8 mouse cellular contexts compared by ENCODE assay signal in genomic region chr5:120511643-120512220, GRCm38 (mm10). TPM values are rescaled to one million over a fixed set of nuclear protein-coding genes. Genes with fewer than 3 reads are reported as not detected.
DNase-seq lines count a peak whose midpoint lies in the region; ATAC-seq and TF ChIP-seq lines count a peak whose summit lies in the region.

No protein-coding gene starts in this region.

- no peak for TF ChIP-seq EP300 in liver, postnatal 0 days (IDR thresholded peaks at IDR 0.05; ENCODE audit: low read depth)

- peaks cover 3% of the 10 kb centered on the region; the same call in 1 of the 2 replicates for H3K4me1 ChIP-seq in neural tube, embryonic 11.5 days (ENCODE audit: control insufficient read depth, insufficient read depth, low read length)
- peaks cover 35% of the 10 kb centered on the region for H3K4me1 ChIP-seq in forebrain, embryonic 12.5 days
- H3K4me1 ChIP-seq in hindbrain, embryonic 12.5 days, result peaks cover 39% of the 10 kb centered on the region
- H3K4me1 ChIP-seq in liver, postnatal 0 days (ENCODE audit: insufficient read depth), result peaks cover 27% of the 10 kb centered on the region
- H3K4me1 ChIP-seq in neural tube, embryonic 15.5 days, result peaks cover 34% of the 10 kb centered on the region

- no peaks in the 10 kb centered on the region for H3K27me3 ChIP-seq in neural tube, embryonic 11.5 days (ENCODE audit: control insufficient read depth, insufficient read depth, low read length)
- peaks cover 22% of the 10 kb centered on the region for H3K27me3 ChIP-seq in forebrain, embryonic 12.5 days
- peaks cover 12% of the 10 kb centered on the region for H3K27me3 ChIP-seq in hindbrain, embryonic 12.5 days
- no peaks in the 10 kb centered on the region for H3K27me3 ChIP-seq in liver, postnatal 0 days (ENCODE audit: insufficient read depth, low read length)
- H3K27me3 ChIP-seq in neural tube, embryonic 15.5 days (replicated peaks), result no peaks in the 10 kb centered on the region; the same call in 1 of the 2 replicates

- H3K9ac ChIP-seq in neural tube, embryonic 11.5 days (ENCODE audit: low read length), result no peak overlapping the region
- no peak overlapping the region; the same call in 1 of the 2 replicates for H3K9ac ChIP-seq in forebrain, embryonic 12.5 days
- no peak overlapping the region for H3K9ac ChIP-seq in hindbrain, embryonic 12.5 days
- peak overlapping the region; percentile 63 for H3K9ac ChIP-seq in liver, postnatal 0 days (replicated peaks)
- 0 out of 2 replicates have a peak overlapping the region, but pooled peaks have one; percentile 33 for H3K9ac ChIP-seq in neural tube, embryonic 15.5 days (replicated peaks)

- H3K4me2 ChIP-seq in neural tube, embryonic 11.5 days (ENCODE audit: low read depth), result peak overlapping the region; percentile 52
- H3K4me2 ChIP-seq in forebrain, embryonic 12.5 days, result peak overlapping the region; percentile 59
- peak overlapping the region; percentile 58 for H3K4me2 ChIP-seq in hindbrain, embryonic 12.5 days (replicated peaks)
- H3K4me2 ChIP-seq in liver, postnatal 0 days (ENCODE audit: low read depth, low read length), result peak overlapping the region; percentile 68
- H3K4me2 ChIP-seq in neural tube, embryonic 15.5 days, result peak overlapping the region; percentile 72

- H3K4me3 ChIP-seq in neural tube, embryonic 11.5 days (ENCODE audit: low read depth, low read length), result peak overlapping the region; percentile 37
- peak overlapping the region; percentile 46 for H3K4me3 ChIP-seq in forebrain, embryonic 12.5 days (replicated peaks)
- peak overlapping the region; percentile 43 for H3K4me3 ChIP-seq in hindbrain, embryonic 12.5 days
- peak overlapping the region; percentile 55 for H3K4me3 ChIP-seq in liver, postnatal 0 days (ENCODE audit: low read depth, low read length)
- peak overlapping the region; percentile 48 for H3K4me3 ChIP-seq in neural tube, embryonic 15.5 days (replicated peaks)

- no peaks in the 10 kb centered on the region for H3K9me3 ChIP-seq in neural tube, embryonic 11.5 days (ENCODE audit: control insufficient read depth, low read length)
- H3K9me3 ChIP-seq in forebrain, embryonic 12.5 days, result no peaks in the 10 kb centered on the region
- no peaks in the 10 kb centered on the region for H3K9me3 ChIP-seq in hindbrain, embryonic 12.5 days (replicated peaks)
- H3K9me3 ChIP-seq in liver, postnatal 0 days (ENCODE audit: low read length), result no peaks in the 10 kb centered on the region
- H3K9me3 ChIP-seq in neural tube, embryonic 15.5 days (replicated peaks), result no peaks in the 10 kb centered on the region

- no peaks in the 10 kb centered on the region for H3K36me3 ChIP-seq in neural tube, embryonic 11.5 days (ENCODE audit: control insufficient read depth, insufficient read depth, low read length)
- H3K36me3 ChIP-seq in forebrain, embryonic 12.5 days (replicated peaks), result no peaks in the 10 kb centered on the region
- H3K36me3 ChIP-seq in hindbrain, embryonic 12.5 days, result no peaks in the 10 kb centered on the region
- H3K36me3 ChIP-seq in liver, postnatal 0 days (replicated peaks; ENCODE audit: insufficient read depth, low read length), result no peaks in the 10 kb centered on the region
- no peaks in the 10 kb centered on the region for H3K36me3 ChIP-seq in neural tube, embryonic 15.5 days

- 36% methylated on average over 14 of the region's 14 CpGs for WGBS in neural tube, embryonic 11.5 days
- 31% methylated on average over 14 of the region's 14 CpGs for WGBS in forebrain, embryonic 12.5 days
- 40% methylated on average over 14 of the region's 14 CpGs for WGBS in hindbrain, embryonic 12.5 days
- WGBS in liver, postnatal 0 days (ENCODE audit: insufficient replicate concordance), result 6% methylated on average over 14 of the region's 14 CpGs
- WGBS in neural tube, embryonic 15.5 days, result 36% methylated on average over 14 of the region's 14 CpGs

- ATAC-seq in neural tube, embryonic 11.5 days (ENCODE audit: insufficient read depth, low FRiP score, low TSS enrichment), result no peak
- ATAC-seq in forebrain, embryonic 12.5 days (ENCODE audit: low FRiP score), result no peak
- no peak for ATAC-seq in hindbrain, embryonic 12.5 days (ENCODE audit: low FRiP score)
- no peak for ATAC-seq in liver, postnatal 0 days
- no peak for ATAC-seq in neural tube, embryonic 15.5 days (ENCODE audit: low FRiP score)
- ATAC-seq in erythroid progenitor cell, adult 5-6 weeks (replicated peaks; ENCODE audit: low FRiP score, poor library complexity, severe bottlenecking), result no peak
- ATAC-seq in megakaryocyte-erythroid progenitor cell, adult 5-6 weeks (replicated peaks; ENCODE audit: low FRiP score, low TSS enrichment, poor library complexity, severe bottlenecking), result no peak

- no peak for TF ChIP-seq CTCF in liver, postnatal 0 days (IDR thresholded peaks at IDR 0.05; ENCODE audit: low read depth)

- H3K27ac ChIP-seq in neural tube, embryonic 11.5 days (ENCODE audit: low read depth, low read length), result no peak overlapping the region
- no peak overlapping the region for H3K27ac ChIP-seq in forebrain, embryonic 12.5 days
- H3K27ac ChIP-seq in hindbrain, embryonic 12.5 days, result no peak overlapping the region
- peak overlapping the region; percentile 95 for H3K27ac ChIP-seq in liver, postnatal 0 days (ENCODE audit: low read depth)
- H3K27ac ChIP-seq in neural tube, embryonic 15.5 days (replicated peaks), result no peak overlapping the region

- no peak for DNase-seq in neural tube, embryonic 11.5 days (ENCODE audit: low spot score)
- DNase-seq in neural tube, embryonic 10.5 days (ENCODE audit: extremely low spot score, low spot score), result no peak
- DNase-seq in liver, postnatal 0 days, result peak; percentile 57

RNA-seq across cellular contexts. Expression of gene Slc8b1, which starts 0.8 kb away (rescaled TPM):
- polyA plus RNA-seq in neural tube, embryonic 11.5 days (2014; fragmentation: Nextera tagmentation; extraction: Ambion mirVana), result 2.9 and 4.9 TPM in 2 replicates
- polyA plus RNA-seq in forebrain, embryonic 12.5 days (2016; fragmentation: Nextera tagmentation; extraction: Ambion mirVana), result 2.3 and 2.8 TPM in 2 replicates
- polyA plus RNA-seq in hindbrain, embryonic 12.5 days (2016; fragmentation: Nextera tagmentation; extraction: Ambion mirVana), result 3.5 and 4.0 TPM in 2 replicates
- polyA plus RNA-seq in liver, postnatal 0 days (2015; fragmentation: Nextera tagmentation; extraction: Ambion mirVana), result 15.3 and 17.1 TPM in 2 replicates
- polyA plus RNA-seq in neural tube, embryonic 15.5 days (2015; fragmentation: Nextera tagmentation; extraction: Ambion mirVana), result 2.8 and 4.4 TPM in 2 replicates
- 3.4 and 5.0 TPM in 2 replicates for total RNA-seq in erythroid progenitor cell, adult 5-6 weeks (2015; ENCODE audit: low replicate concordance)
- 3.0 and 6.7 TPM in 2 replicates for total RNA-seq in erythroid progenitor cell, adult 5-6 weeks (2017; ENCODE audit: low replicate concordance)
- 0.35 and 1.6 TPM in 2 replicates for total RNA-seq in megakaryocyte-erythroid progenitor cell, adult 5-6 weeks (2014; fragmentation: Nextera tagmentation)
- total RNA-seq in megakaryocyte-erythroid progenitor cell, adult 5-6 weeks (2017), result 0.09 and 1.7 TPM in 2 replicates

RNA-seq across cellular contexts. Expression of gene Plbd2, which starts 8.3 kb away (rescaled TPM):
- polyA plus RNA-seq in neural tube, embryonic 11.5 days (2014; fragmentation: Nextera tagmentation; extraction: Ambion mirVana), result 33.3 and 33.6 TPM in 2 replicates
- polyA plus RNA-seq in forebrain, embryonic 12.5 days (2016; fragmentation: Nextera tagmentation; extraction: Ambion mirVana), result 25.9 and 26.6 TPM in 2 replicates
- polyA plus RNA-seq in hindbrain, embryonic 12.5 days (2016; fragmentation: Nextera tagmentation; extraction: Ambion mirVana), result 42.0 and 44.7 TPM in 2 replicates
- polyA plus RNA-seq in liver, postnatal 0 days (2015; fragmentation: Nextera tagmentation; extraction: Ambion mirVana), result 53.6 and 54.1 TPM in 2 replicates
- polyA plus RNA-seq in neural tube, embryonic 15.5 days (2015; fragmentation: Nextera tagmentation; extraction: Ambion mirVana), result 41.8 and 41.9 TPM in 2 replicates
- total RNA-seq in erythroid progenitor cell, adult 5-6 weeks (2015; ENCODE audit: low replicate concordance), result 1.1 and 2.1 TPM in 2 replicates
- total RNA-seq in erythroid progenitor cell, adult 5-6 weeks (2017; ENCODE audit: low replicate concordance), result 2.0 and 3.9 TPM in 2 replicates
- 13.6 and 20.8 TPM in 2 replicates for total RNA-seq in megakaryocyte-erythroid progenitor cell, adult 5-6 weeks (2014; fragmentation: Nextera tagmentation)
- 6.3 and 8.7 TPM in 2 replicates for total RNA-seq in megakaryocyte-erythroid progenitor cell, adult 5-6 weeks (2017)

RNA-seq across cellular contexts. Expression of gene Sds, which starts 35.4 kb away (rescaled TPM):
- not detected in 2 replicates for polyA plus RNA-seq in neural tube, embryonic 11.5 days (2014; fragmentation: Nextera tagmentation; extraction: Ambion mirVana)
- not detected in 2 replicates for polyA plus RNA-seq in forebrain, embryonic 12.5 days (2016; fragmentation: Nextera tagmentation; extraction: Ambion mirVana)
- polyA plus RNA-seq in hindbrain, embryonic 12.5 days (2016; fragmentation: Nextera tagmentation; extraction: Ambion mirVana), result not detected in 2 replicates
- 32.4 and 32.5 TPM in 2 replicates for polyA plus RNA-seq in liver, postnatal 0 days (2015; fragmentation: Nextera tagmentation; extraction: Ambion mirVana)
- not detected in 2 replicates for polyA plus RNA-seq in neural tube, embryonic 15.5 days (2015; fragmentation: Nextera tagmentation; extraction: Ambion mirVana)
- not detected in 2 replicates for total RNA-seq in erythroid progenitor cell, adult 5-6 weeks (2015; ENCODE audit: low replicate concordance)
- not detected in 2 replicates for total RNA-seq in erythroid progenitor cell, adult 5-6 weeks (2017; ENCODE audit: low replicate concordance)
- not detected in 2 replicates for total RNA-seq in megakaryocyte-erythroid progenitor cell, adult 5-6 weeks (2014; fragmentation: Nextera tagmentation)
- not detected in 2 replicates for total RNA-seq in megakaryocyte-erythroid progenitor cell, adult 5-6 weeks (2017)

RNA-seq across cellular contexts. Expression of gene Sdsl, which starts 39.1 kb away (rescaled TPM):
- polyA plus RNA-seq in neural tube, embryonic 11.5 days (2014; fragmentation: Nextera tagmentation; extraction: Ambion mirVana), result 5.3 and 5.9 TPM in 2 replicates
- 4.5 and 5.1 TPM in 2 replicates for polyA plus RNA-seq in forebrain, embryonic 12.5 days (2016; fragmentation: Nextera tagmentation; extraction: Ambion mirVana)
- polyA plus RNA-seq in hindbrain, embryonic 12.5 days (2016; fragmentation: Nextera tagmentation; extraction: Ambion mirVana), result 5.4 and 7.5 TPM in 2 replicates
- 21.0 and 24.5 TPM in 2 replicates for polyA plus RNA-seq in liver, postnatal 0 days (2015; fragmentation: Nextera tagmentation; extraction: Ambion mirVana)
- 7.9 TPM in 2 replicates for polyA plus RNA-seq in neural tube, embryonic 15.5 days (2015; fragmentation: Nextera tagmentation; extraction: Ambion mirVana)
- total RNA-seq in erythroid progenitor cell, adult 5-6 weeks (2015; ENCODE audit: low replicate concordance), result 4.2 TPM in 1 of 2 replicates, not detected in the other
- total RNA-seq in erythroid progenitor cell, adult 5-6 weeks (2017; ENCODE audit: low replicate concordance), result 2.7 and 4.8 TPM in 2 replicates
- total RNA-seq in megakaryocyte-erythroid progenitor cell, adult 5-6 weeks (2014; fragmentation: Nextera tagmentation), result 59.5 and 72.1 TPM in 2 replicates
- 58.5 and 67.3 TPM in 2 replicates for total RNA-seq in megakaryocyte-erythroid progenitor cell, adult 5-6 weeks (2017)

Comparison
In these comparisons a context has a peak if more than half of its experiments do, and no peak if none do; other contexts are left out.
1. H3K9ac ChIP-seq: peak in liver, postnatal 0 days (single experiment) and neural tube, embryonic 15.5 days (single experiment); none in neural tube, embryonic 11.5 days (single experiment), forebrain, embryonic 12.5 days (single experiment) and hindbrain, embryonic 12.5 days (single experiment).
2. RNA of gene Sds, which starts 35.4 kb away (polyA plus RNA-seq): 32.4 to 32.5 TPM in liver, postnatal 0 days; not detected in neural tube, embryonic 15.5 days, not detected in neural tube, embryonic 11.5 days, not detected in hindbrain, embryonic 12.5 days and not detected in forebrain, embryonic 12.5 days; every median in the first group is over 10 times any median in the second.
3. Peak in every context shown above with its lines, with median percentiles within 50 percentile points of each other: H3K4me2 ChIP-seq and H3K4me3 ChIP-seq.